Mouse (Mus musculus) spleen, postnatal 36 days (tissue): Measurements from ENCODE around the gene Sun1.
A peak's percentile ranks its signal among the peaks of the same experiment; 100 is the strongest.

ENCODE experiments used
- DNase-seq, 2 experiments: peaks; one replicate each; pipeline ENCODE4 v3.0.0; 2022; ENCODE audit warnings: low spot score in 2 of 2, mixed read lengths in 1 of 2

Gene Sun1

GRCm38 (mm10) chr5:139199995-139200769, at the start of gene Sun1:
Sun1 (plus strand) TSS chr5:139200637.
- peak; percentile 98 for DNase-seq

GRCm38 (mm10) chr5:139160899-139161298, 39.5 kb upstream of the Sun1 start:
- peak; percentile 51 to 54 for DNase-seq

DNA sequence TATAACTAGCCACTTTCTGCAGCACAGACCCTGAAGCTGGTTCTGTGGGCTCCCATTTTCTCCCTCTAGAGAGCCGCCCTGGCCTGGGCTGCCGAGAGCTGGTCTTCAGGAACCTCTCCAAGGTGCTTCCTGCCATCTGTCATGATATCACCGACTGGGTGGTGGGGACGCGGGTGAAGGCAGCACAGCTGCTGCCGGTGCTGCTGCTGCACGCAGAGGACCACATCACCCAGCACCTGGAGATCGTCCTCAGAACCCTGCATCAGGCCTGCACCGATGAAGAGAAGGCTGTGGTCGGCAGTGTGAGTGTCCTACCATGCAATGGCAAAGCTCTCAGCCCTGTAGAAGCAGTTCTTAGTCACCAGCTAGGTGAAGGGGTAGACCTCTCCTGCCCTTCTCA, 38.8 kb upstream of the Sun1 start:
- peak; percentile 16 to 22 for DNase-seq

DNA sequence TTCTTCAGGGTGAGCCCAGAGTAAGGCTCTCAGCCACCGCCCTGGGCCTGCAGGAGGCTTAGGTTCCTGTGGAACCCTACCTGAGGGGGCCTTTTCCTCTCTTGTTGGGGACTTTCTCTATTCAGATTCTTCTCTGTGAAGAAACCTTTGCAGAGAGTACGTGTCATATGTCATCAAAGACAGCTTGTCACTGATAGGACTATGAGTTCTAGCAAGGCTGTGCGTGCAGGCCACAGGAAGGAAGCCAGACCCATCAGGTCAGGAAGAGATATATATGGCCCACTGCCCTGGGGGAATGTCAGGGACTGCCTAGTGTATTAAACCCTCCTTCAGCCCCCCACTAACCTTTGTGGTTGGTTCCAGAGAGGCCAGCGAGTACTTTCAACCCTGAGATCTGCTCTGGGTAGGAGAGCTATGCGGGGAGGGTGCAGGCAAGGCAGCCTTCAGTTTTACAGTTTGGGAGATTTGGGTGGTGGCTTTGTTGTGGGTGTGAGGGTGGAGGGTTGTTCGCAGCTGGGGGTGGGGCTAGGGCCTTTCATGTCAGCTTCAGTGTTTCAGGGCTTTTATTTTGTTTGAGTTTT, 33.6 kb upstream of the Sun1 start:
- peak; percentile 46 to 47 for DNase-seq

GRCm38 (mm10) chr5:139167548-139167947, 32.9 kb upstream of the Sun1 start:
- no peak for DNase-seq

- no peak for DNase-seq
These were observed 28.5 kb upstream of the Sun1 start for GRCm38 (mm10) chr5:139171929-139172328.

DNA sequence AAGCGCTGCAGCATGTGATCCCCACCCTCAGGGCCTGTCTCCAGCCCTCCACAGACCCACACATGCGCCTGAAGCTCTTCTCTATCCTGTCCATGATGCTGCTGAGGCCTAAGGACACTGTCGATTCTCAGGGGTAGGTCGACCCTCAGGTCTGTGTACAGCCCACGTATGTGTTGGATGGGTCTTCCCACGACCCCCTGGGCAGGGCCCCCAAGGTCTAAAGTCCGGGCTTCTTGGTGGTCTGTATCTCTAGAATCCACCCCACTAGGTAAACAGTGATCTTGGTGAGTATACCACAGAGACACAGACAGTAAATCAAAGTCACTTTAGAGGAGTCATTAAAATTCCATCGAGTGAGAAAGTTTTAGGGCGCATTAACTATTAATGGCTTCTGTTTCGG, 26.3 kb upstream of the Sun1 start:
- DNase-seq = no peak

- no peak for DNase-seq
These were observed 25.6 kb upstream of the Sun1 start for GRCm38 (mm10) chr5:139174556-139175547.

- peak; percentile 63 to 74 for DNase-seq
These were observed 21.4 kb upstream of the Sun1 start for GRCm38 (mm10) chr5:139178895-139179631.

GRCm38 (mm10) chr5:139183131-139183530, 17.3 kb upstream of the Sun1 start:
- no peak for DNase-seq

- DNase-seq = no peak
These were observed 16.8 kb upstream of the Sun1 start for GRCm38 (mm10) chr5:139183601-139184000.

GRCm38 (mm10) chr5:139184897-139185296, 15.5 kb upstream of the Sun1 start:
- DNase-seq = no peak

GRCm38 (mm10) chr5:139189726-139190125, 10.7 kb upstream of the Sun1 start:
- DNase-seq = no peak

DNA sequence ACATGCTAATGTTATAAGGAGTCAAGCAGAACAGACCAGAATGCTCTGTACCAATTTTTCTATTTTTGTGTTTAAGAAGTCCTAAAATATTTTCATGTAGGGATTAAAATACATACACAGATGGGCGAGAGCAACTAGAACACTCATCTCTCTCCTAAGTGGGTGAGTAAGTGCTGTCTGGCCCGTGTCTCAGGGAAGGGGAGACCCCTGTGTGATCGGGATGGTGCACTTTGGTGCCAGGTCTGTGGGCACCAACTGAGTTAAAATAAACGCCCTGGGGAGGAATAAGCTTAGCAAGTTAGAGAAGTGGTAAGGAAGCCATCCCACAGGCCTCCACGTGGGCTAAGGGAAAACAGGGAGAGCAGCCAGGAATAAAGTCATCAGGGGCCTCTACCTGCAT, 9.5 kb upstream of the Sun1 start:
- no peak for DNase-seq

GRCm38 (mm10) chr5:139198779-139199178, 1.7 kb upstream of the Sun1 start:
- no peak for DNase-seq

DNA sequence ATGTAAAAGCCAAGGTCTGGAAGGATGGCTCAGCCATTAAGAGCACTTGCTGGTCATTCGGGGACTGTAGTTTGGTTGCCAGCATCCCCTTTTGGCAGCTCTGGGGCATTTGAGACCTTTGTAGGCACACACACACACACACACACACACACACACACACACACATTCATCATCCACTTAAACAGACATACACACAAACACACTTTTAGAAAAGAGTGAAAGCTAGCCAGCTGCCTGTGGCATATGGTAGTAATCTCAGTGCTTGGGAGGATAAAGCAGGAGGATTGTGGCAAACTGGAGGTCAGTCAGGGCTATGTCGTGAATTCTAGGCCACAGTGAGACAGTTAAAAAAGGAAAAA, 822 bp upstream of the Sun1 start:
- DNase-seq = no peak

- DNase-seq = no peak
These were observed 533 bp downstream of the Sun1 start for GRCm38 (mm10) chr5:139200770-139201569.

- no peak for DNase-seq
These were observed 1.7 kb downstream of the Sun1 start for GRCm38 (mm10) chr5:139202127-139202526.

DNA sequence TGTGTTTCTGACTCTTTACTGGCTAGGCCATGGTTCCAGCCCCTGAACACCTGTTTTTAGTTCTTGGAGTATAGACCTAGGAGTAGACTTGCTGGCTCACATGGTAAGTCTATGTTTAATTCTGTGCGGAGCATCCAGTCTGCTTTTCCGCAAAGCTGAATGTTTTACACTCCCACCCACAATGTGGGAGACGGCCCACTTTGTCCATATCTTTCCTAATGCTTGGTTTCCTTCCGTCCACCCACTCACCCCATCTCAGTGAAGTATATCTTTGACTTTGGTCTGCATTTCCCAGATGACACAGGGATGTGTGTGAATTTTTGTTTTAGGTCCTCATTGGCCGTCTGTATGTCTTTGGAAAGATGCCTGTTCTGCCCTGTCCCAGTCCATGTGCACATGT, 2.9 kb downstream of the Sun1 start:
- no peak for DNase-seq

- no peak for DNase-seq
These were observed 5.6 kb downstream of the Sun1 start for GRCm38 (mm10) chr5:139206081-139206480.

DNA sequence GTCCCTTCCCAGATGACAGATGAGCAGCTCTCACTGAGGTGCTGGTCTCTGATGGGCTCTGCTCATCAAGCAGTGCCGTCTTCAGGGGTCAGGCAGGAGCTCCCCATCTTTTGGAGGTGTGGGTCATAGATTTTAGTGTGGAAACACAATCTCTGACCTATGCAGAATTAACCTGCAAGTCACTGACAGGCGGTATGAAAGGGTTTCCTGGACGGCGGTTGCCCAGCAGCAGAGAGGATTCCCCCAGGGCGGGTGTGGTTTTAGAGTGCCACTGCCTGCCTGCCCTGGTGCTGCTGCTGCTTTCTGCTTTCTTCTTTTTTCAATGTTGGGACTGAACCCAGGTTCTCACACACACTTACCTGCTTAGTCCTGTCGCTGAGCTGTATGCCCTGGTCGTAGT, 6.1 kb downstream of the Sun1 start:
- peak; percentile 39 to 47 for DNase-seq
